Mouse (Mus musculus): ENCODE measurements around the gene Pkn3.

- TF ChIP-seq CTCF (IDR thresholded peaks at IDR 0.05; ENCODE audit: extremely low read depth, insufficient read length, insufficient replicate concordance, low read depth, low read length) (peak; percentile 13; the same call in 1 of the 2 replicates), POLR2A (IDR thresholded peaks at IDR 0.05; ENCODE audit: low read depth, low read length) (peak; percentile 76)
Measured at GRCm38 (mm10) chr2:30048699-30049388, 28.6 kb upstream of the Pkn3 start, which contains the start of gene Wdr34.
